Mouse (Mus musculus) brain, embryonic 14.5 days (tissue): ENCODE measurements around the gene Lrrc17.

ENCODE experiments used
- CTCF ChIP-seq: fragments of 200-500 bp; IDR thresholded peaks from 2 replicates; pipeline ENCODE4 v1.5.1; 2012; ENCODE audit warnings: inconsistent platforms, mild to moderate bottlenecking, moderate library complexity, borderline replicate concordance; ENCODE audit not compliant: insufficient read depth, insufficient read length; ENCODE audit errors: extremely low read depth
- POLR2A ChIP-seq: fragments of 200-500 bp; IDR thresholded peaks from 2 replicates; pipeline ENCODE4 v1.6.1; 2012; ENCODE audit warnings: mild to moderate bottlenecking, inconsistent platforms, borderline replicate concordance; ENCODE audit not compliant: poor library complexity, insufficient read depth, insufficient read length, severe bottlenecking; ENCODE audit errors: extremely low read depth

DNA sequence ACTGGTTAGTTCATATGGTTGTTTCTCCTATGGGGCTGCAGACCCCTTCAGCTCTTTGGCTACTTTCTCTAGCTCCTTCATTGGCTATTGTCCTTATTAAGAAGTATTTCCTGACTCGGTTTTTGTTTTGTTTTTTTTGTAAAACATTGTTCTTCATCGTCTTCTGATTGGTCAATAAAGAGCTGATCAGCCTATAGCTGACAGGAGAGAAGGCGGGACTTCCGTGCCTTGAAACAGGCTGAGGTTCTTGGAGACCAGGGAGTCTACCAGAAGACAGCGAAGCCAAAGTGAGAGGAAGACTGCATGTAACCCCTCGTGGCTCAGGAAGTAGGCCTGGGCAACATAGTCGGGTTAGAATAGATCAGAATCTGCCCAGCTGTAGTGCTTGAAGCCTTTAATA lies 44.3 kb downstream of the Lrrc17 start:
- TF ChIP-seq POLR2A (no peak), CTCF (no peak)
